Mouse (Mus musculus): Measurements from ENCODE around the gene Foxn1. TPM values are rescaled to one million over a fixed set of nuclear protein-coding genes. Genes with fewer than 3 reads are reported as not detected.

The Foxn1 gene
- not detected in 2 replicates for polyA plus RNA-seq (2015; fragmentation: Nextera tagmentation; extraction: Ambion mirVana)

DNA sequence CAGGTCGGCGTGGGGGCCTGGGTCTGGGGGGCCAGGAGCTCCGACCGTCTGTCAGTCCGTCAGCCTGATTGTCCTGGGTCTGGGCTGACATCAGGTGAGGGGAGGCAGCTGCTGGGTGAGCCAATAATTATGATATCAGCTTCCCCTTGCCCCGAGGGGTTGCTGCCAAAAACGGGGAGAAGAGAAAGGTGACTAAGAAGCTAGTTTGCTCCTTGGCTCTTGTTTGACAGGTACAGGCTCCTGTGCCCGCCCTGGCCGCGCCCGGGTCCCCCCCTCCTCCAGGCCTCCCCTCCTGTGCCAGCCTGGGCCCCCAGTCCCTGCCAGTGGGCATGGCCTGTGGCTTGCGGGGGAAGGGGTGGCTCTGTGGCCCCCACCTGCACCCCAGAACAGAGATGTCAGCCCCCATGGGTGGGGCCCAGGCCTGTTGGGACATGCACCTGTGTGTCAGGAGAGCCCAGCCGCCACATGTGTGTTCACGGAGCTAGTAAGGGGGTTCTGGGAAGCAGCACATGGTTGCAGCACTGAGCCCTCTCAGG lies at the start of gene Foxn1:
Foxn1 (minus strand) TSS at position 51 of the 536 bp plus-strand sequence.
- ATAC-seq, result no peak
- H3K9me3 ChIP-seq (ENCODE audit: control insufficient read depth, low read length), result no peaks in the 10 kb centered on the region
- no peak within 1 kb of the TSS for H3K4me3 ChIP-seq (ENCODE audit: low read length)
- WGBS, result 87% methylated on average over 14 of the region's 14 CpGs
- H3K27me3 ChIP-seq (replicated peaks; ENCODE audit: control insufficient read depth, insufficient read depth, low read length), result no peaks in the 10 kb centered on the region
- H3K4me1 ChIP-seq (ENCODE audit: control insufficient read depth, insufficient read depth, low read length), result no peaks in the 10 kb centered on the region
- no peak within 1 kb of the TSS for H3K27ac ChIP-seq (ENCODE audit: low read length)
- H3K4me2 ChIP-seq (ENCODE audit: low read depth, low read length), result no peak within 1 kb of the TSS
- H3K36me3 ChIP-seq (ENCODE audit: control insufficient read depth, insufficient read depth, low read length), result no peaks in the 10 kb centered on the region
- H3K9ac ChIP-seq (ENCODE audit: low read depth, low read length), result no peak within 1 kb of the TSS

GRCm38 (mm10) chr11:78435776-78436349 lies 49.5 kb upstream of the Foxn1 start:
- Histone ChIP-seq H3K4me3 (ENCODE audit: low read length) (peak overlapping the region; percentile 9; the same call in 1 of the 2 replicates), H3K9me3 (ENCODE audit: control insufficient read depth, low read length) (no peaks in the 10 kb centered on the region), H3K4me2 (ENCODE audit: low read depth, low read length) (peak overlapping the region; percentile 28; the same call in 1 of the 2 replicates), H3K27me3 (replicated peaks; ENCODE audit: control insufficient read depth, insufficient read depth, low read length) (no peaks in the 10 kb centered on the region), H3K36me3 (ENCODE audit: control insufficient read depth, insufficient read depth, low read length) (no peaks in the 10 kb centered on the region), H3K4me1 (ENCODE audit: control insufficient read depth, insufficient read depth, low read length) (peaks cover 13% of the 10 kb centered on the region; the same call in 1 of the 2 replicates), H3K27ac (ENCODE audit: low read length) (peak overlapping the region; percentile 86), H3K9ac (ENCODE audit: low read depth, low read length) (peak overlapping the region; percentile 49; the same call in 1 of the 2 replicates)
- WGBS, result 5% methylated on average over 19 of the region's 19 CpGs
- peak; percentile 76 for ATAC-seq

DNA sequence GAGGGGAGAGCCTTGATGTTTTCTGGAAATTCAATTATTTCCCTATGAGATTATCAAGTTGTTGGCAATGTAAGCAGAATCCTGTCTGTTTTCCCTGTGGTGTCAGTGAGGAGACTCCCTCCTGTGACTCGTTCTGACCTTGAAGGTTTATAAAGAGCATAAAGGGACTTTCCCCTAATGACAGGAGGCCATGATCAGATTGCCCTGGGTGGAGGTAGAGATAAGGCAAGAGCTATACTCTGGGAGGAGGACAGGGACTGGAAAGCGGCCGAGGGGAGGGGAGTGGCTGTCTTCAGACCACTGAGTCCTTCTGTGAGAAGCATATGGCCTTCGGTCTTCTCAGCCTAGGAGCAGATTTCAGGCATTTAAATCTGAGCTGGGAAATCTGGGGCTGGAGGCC lies 47.7 kb upstream of the Foxn1 start:
- Histone ChIP-seq H3K4me3 (ENCODE audit: low read length) (no peak overlapping the region), H3K36me3 (ENCODE audit: control insufficient read depth, insufficient read depth, low read length) (no peaks in the 10 kb centered on the region), H3K9me3 (ENCODE audit: control insufficient read depth, low read length) (no peaks in the 10 kb centered on the region), H3K9ac (ENCODE audit: low read depth, low read length) (peak overlapping the region; percentile 45; the same call in 1 of the 2 replicates), H3K27me3 (replicated peaks; ENCODE audit: control insufficient read depth, insufficient read depth, low read length) (no peaks in the 10 kb centered on the region), H3K27ac (ENCODE audit: low read length) (peak overlapping the region; percentile 86), H3K4me1 (ENCODE audit: control insufficient read depth, insufficient read depth, low read length) (peaks cover 13% of the 10 kb centered on the region; the same call in 1 of the 2 replicates), H3K4me2 (ENCODE audit: low read depth, low read length) (no peak overlapping the region)
- 29% methylated on average over 4 of the region's 4 CpGs for WGBS
- ATAC-seq, result peak; percentile 59

DNA sequence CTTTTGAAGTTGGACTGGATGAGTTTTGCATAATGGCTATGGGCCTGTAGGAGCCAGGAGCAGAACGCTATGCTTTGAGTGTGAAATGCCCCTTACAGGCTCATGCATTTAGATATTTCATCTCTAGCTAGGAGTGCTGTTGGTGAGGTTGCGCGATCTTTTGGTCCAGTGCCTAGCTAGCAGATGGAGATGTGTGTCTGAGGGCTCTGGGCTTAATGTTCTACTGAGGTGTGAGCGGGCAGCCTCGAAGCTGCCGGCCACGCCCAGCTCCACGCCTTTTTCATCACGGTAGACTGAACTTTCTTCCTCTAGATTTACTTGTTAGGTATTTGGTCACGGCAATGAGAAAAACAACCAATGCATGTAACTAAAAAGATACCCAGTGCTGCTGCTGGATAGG lies 44.8 kb upstream of the Foxn1 start:
- no peak overlapping the region for H3K9ac ChIP-seq (ENCODE audit: low read depth, low read length)
- no peak overlapping the region for H3K4me3 ChIP-seq (ENCODE audit: low read length)
- WGBS, result 69% methylated on average over 10 of the region's 10 CpGs
- no peaks in the 10 kb centered on the region for H3K9me3 ChIP-seq (ENCODE audit: control insufficient read depth, low read length)
- H3K27me3 ChIP-seq (replicated peaks; ENCODE audit: control insufficient read depth, insufficient read depth, low read length), result no peaks in the 10 kb centered on the region
- peak overlapping the region; percentile 64 for H3K27ac ChIP-seq (ENCODE audit: low read length)
- peaks cover 16% of the 10 kb centered on the region; the same call in 1 of the 2 replicates for H3K4me1 ChIP-seq (ENCODE audit: control insufficient read depth, insufficient read depth, low read length)
- H3K36me3 ChIP-seq (ENCODE audit: control insufficient read depth, insufficient read depth, low read length), result no peaks in the 10 kb centered on the region
- ATAC-seq, result no peak
- no peak overlapping the region for H3K4me2 ChIP-seq (ENCODE audit: low read depth, low read length)

GRCm38 (mm10) chr11:78430195-78430878 lies 44.0 kb upstream of the Foxn1 start:
- H3K27ac ChIP-seq (ENCODE audit: low read length), result peak overlapping the region; percentile 40
- no peak for ATAC-seq

GRCm38 (mm10) chr11:78428309-78428708 lies 42.0 kb upstream of the Foxn1 start:
- Histone ChIP-seq H3K27ac (ENCODE audit: low read length) (peak overlapping the region; percentile 69; the same call in 1 of the 2 replicates), H3K4me1 (ENCODE audit: control insufficient read depth, insufficient read depth, low read length) (peaks cover 5% of the 10 kb centered on the region), H3K4me2 (ENCODE audit: low read depth, low read length) (no peak overlapping the region), H3K9me3 (ENCODE audit: control insufficient read depth, low read length) (no peaks in the 10 kb centered on the region), H3K4me3 (ENCODE audit: low read length) (no peak overlapping the region), H3K27me3 (replicated peaks; ENCODE audit: control insufficient read depth, insufficient read depth, low read length) (no peaks in the 10 kb centered on the region), H3K36me3 (ENCODE audit: control insufficient read depth, insufficient read depth, low read length) (no peaks in the 10 kb centered on the region), H3K9ac (ENCODE audit: low read depth, low read length) (no peak overlapping the region)
- 72% methylated on average over 5 of the region's 5 CpGs for WGBS
- ATAC-seq, result no peak

More at GRCm38 (mm10) chr11:78430195-78430878, 44.0 kb upstream of the Foxn1 start:
- Histone ChIP-seq H3K36me3 (ENCODE audit: control insufficient read depth, insufficient read depth, low read length) (no peaks in the 10 kb centered on the region), H3K4me3 (ENCODE audit: low read length) (no peak overlapping the region), H3K27me3 (replicated peaks; ENCODE audit: control insufficient read depth, insufficient read depth, low read length) (no peaks in the 10 kb centered on the region), H3K9ac (ENCODE audit: low read depth, low read length) (no peak overlapping the region), H3K4me2 (ENCODE audit: low read depth, low read length) (no peak overlapping the region), H3K9me3 (ENCODE audit: control insufficient read depth, low read length) (no peaks in the 10 kb centered on the region), H3K4me1 (ENCODE audit: control insufficient read depth, insufficient read depth, low read length) (peaks cover 11% of the 10 kb centered on the region; the same call in 1 of the 2 replicates)
- WGBS, result 44% methylated on average over 11 of the region's 11 CpGs

DNA sequence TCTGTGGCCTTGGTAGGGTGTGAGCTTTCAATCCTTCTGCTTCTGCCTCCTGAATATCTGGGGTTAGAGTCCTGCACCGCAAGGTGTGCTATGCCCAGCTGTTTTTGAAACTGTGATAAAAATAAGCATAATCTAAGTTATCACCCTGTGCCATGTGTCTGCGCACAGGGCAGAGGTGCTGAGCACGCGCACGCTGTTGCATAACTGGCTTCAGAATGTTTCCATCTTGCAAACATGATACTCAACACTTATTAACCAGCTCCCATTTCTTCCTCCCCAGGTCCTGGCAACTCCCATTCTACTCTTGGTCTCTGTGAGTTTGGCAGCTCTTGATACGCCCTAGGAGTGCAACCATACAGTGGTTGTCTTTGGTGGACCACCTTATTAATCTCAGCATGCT lies 41.3 kb upstream of the Foxn1 start:
- no peak overlapping the region for H3K4me3 ChIP-seq (ENCODE audit: low read length)
- no peak overlapping the region for H3K4me2 ChIP-seq (ENCODE audit: low read depth, low read length)
- H3K27me3 ChIP-seq (replicated peaks; ENCODE audit: control insufficient read depth, insufficient read depth, low read length), result no peaks in the 10 kb centered on the region
- H3K36me3 ChIP-seq (ENCODE audit: control insufficient read depth, insufficient read depth, low read length), result no peaks in the 10 kb centered on the region
- ATAC-seq, result peak; percentile 81
- H3K9me3 ChIP-seq (ENCODE audit: control insufficient read depth, low read length), result no peaks in the 10 kb centered on the region
- H3K27ac ChIP-seq (ENCODE audit: low read length), result peak overlapping the region; percentile 69
- H3K4me1 ChIP-seq (ENCODE audit: control insufficient read depth, insufficient read depth, low read length), result peaks cover 2% of the 10 kb centered on the region
- WGBS, result 68% methylated on average over 6 of the region's 6 CpGs
- no peak overlapping the region for H3K9ac ChIP-seq (ENCODE audit: low read depth, low read length)

DNA sequence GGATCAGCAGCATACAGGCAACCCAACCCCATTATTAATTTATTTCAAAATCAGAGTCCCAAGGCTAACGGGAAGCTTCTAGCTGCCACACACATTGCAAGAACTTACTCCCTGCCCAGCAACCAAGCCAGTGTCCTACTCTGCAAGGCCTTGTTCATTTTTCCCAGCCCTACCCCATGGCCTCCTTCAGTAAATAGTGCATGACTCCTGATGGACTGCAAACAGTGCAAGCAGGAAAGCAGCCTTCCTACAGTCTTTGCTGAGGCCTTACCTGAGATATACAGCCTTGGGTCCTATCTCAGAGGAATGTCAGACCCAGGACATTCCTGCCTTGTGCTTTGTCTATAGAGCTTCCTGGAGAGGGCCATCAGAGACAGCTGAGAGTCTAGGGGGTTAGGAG lies 39.2 kb upstream of the Foxn1 start:
- Histone ChIP-seq H3K4me3 (ENCODE audit: low read length) (no peak overlapping the region), H3K4me2 (ENCODE audit: low read depth, low read length) (no peak overlapping the region), H3K27ac (ENCODE audit: low read length) (no peak overlapping the region), H3K9ac (ENCODE audit: low read depth, low read length) (no peak overlapping the region), H3K36me3 (ENCODE audit: control insufficient read depth, insufficient read depth, low read length) (no peaks in the 10 kb centered on the region), H3K9me3 (ENCODE audit: control insufficient read depth, low read length) (no peaks in the 10 kb centered on the region), H3K4me1 (ENCODE audit: control insufficient read depth, insufficient read depth, low read length) (peaks cover 2% of the 10 kb centered on the region; the same call in 1 of the 2 replicates), H3K27me3 (replicated peaks; ENCODE audit: control insufficient read depth, insufficient read depth, low read length) (no peaks in the 10 kb centered on the region)
- ATAC-seq, result no peak
- WGBS, result 70% methylated on average over 1 of the region's 1 CpGs

DNA sequence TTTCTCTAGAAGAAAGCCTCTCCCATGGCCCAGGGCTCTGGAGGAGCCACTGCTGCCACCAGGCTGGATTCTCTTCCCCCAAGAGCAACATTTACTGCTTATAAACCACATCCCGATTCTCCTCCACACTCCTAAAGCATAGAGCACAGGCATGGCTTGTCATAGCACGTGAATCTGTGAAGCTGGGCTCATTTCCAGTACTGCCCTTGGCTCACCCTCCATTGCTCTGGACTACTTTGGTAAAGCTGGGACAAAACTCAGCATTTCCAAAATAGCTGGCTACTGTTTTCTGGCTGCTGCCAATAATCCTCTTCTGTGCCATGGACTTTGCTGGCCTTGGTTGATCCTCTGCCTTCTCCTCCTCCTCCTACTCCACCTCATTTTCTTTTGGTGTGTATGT lies 38.0 kb upstream of the Foxn1 start:
- H3K36me3 ChIP-seq (ENCODE audit: control insufficient read depth, insufficient read depth, low read length), result no peaks in the 10 kb centered on the region
- H3K27me3 ChIP-seq (replicated peaks; ENCODE audit: control insufficient read depth, insufficient read depth, low read length), result no peaks in the 10 kb centered on the region
- peaks cover 2% of the 10 kb centered on the region; the same call in 1 of the 2 replicates for H3K4me1 ChIP-seq (ENCODE audit: control insufficient read depth, insufficient read depth, low read length)
- no peaks in the 10 kb centered on the region for H3K9me3 ChIP-seq (ENCODE audit: control insufficient read depth, low read length)
- H3K27ac ChIP-seq (ENCODE audit: low read length), result no peak overlapping the region
- H3K9ac ChIP-seq (ENCODE audit: low read depth, low read length), result no peak overlapping the region
- WGBS, result 65% methylated on average over 2 of the region's 2 CpGs
- ATAC-seq, result no peak
- H3K4me2 ChIP-seq (ENCODE audit: low read depth, low read length), result no peak overlapping the region
- H3K4me3 ChIP-seq (ENCODE audit: low read length), result no peak overlapping the region
